Mouse (Mus musculus) midbrain, embryonic 16.5 days (tissue): Measurements from ENCODE around the gene Phtf2. TPM values are rescaled to one million over a fixed set of nuclear protein-coding genes. Genes with fewer than 3 reads are reported as not detected.
"Not testable (repeated sequence)": the region's sequence is repeated elsewhere in the genome, so short reads cannot be mapped to it uniquely, and the experiment has no call there.

Experiments used
- ATAC-seq: fragments of 200-750 bp; cut with Nextera tagmentation; 2 replicates; pipeline ENCODE4 v1.8.0; 2017; ENCODE audit warnings: moderate TSS enrichment
- H3K27ac ChIP-seq: fragments of 300-500 bp; sonication (generic); 2 replicates; pipeline ENCODE4 v1.5.1; 2014; ENCODE audit warnings: mild to moderate bottlenecking, low read length, mixed read lengths
- H3K27me3 ChIP-seq: fragments of 300-500 bp; sonication (generic); 2 replicates; pipeline ENCODE4 v1.6.1; 2014; ENCODE audit warnings: low read depth, low read length, mixed read lengths; ENCODE audit not compliant: control insufficient read depth, insufficient read depth
- H3K36me3 ChIP-seq: fragments of 300-500 bp; sonication (generic); 2 replicates; pipeline ENCODE4 v1.6.1; 2014; ENCODE audit warnings: mild to moderate bottlenecking, low read length, moderate library complexity, mixed read lengths; ENCODE audit not compliant: control insufficient read depth, insufficient read depth
- H3K4me1 ChIP-seq: fragments of 300-500 bp; sonication (generic); 2 replicates; pipeline ENCODE4 v1.6.1; 2014; ENCODE audit warnings: mild to moderate bottlenecking, low read length, mixed read lengths; ENCODE audit not compliant: control insufficient read depth, insufficient read depth
- H3K4me2 ChIP-seq: fragments of 300-500 bp; sonication (generic); 2 replicates; pipeline ENCODE4 v1.6.1; 2014; ENCODE audit warnings: mild to moderate bottlenecking, low read length, mixed read lengths
- H3K4me3 ChIP-seq: fragments of 300-500 bp; sonication (generic); 2 replicates; pipeline ENCODE4 v1.5.1; 2014; ENCODE audit warnings: low read depth, mild to moderate bottlenecking, low read length, moderate library complexity, mixed read lengths
- H3K9ac ChIP-seq: fragments of 300-500 bp; sonication (generic); 2 replicates; pipeline ENCODE4 v1.6.1; 2014; ENCODE audit warnings: low read depth, low read length, mixed read lengths
- H3K9me3 ChIP-seq: fragments of 300-500 bp; sonication (generic); replicated peaks from 2 replicates; pipeline ENCODE4 v1.6.1; 2014; ENCODE audit warnings: mild to moderate bottlenecking, low read length, mixed read lengths; ENCODE audit not compliant: control insufficient read depth, poor library complexity, severe bottlenecking
- WGBS: fragments of 180-500 bp; shearing (Covaris S2); extraction: QIAGEN DNeasy Blood & Tissue Kit; methylation state at CpG from one replicate; pipeline ENCODE4 v1.1.7; 2014; 5-methylcytosine and 5-hydroxymethylcytosine counted together
- polyA plus RNA-seq: library from polyadenylated mRNA; unstranded; fragments of >200 nt; fragmentation: Nextera tagmentation; extraction: Ambion mirVana; gene quantifications from 2 replicates; pipeline ENCODE4 v1.2.1, GENCODE M21; 2015

Gene Phtf2
- polyA plus RNA-seq, 1 experiment from 2014 or later, result 27.6 TPM

- WGBS, result 36% methylated on average over 4 of the region's 4 CpGs
- ATAC-seq, result 0 out of 2 replicates have a peak, but pooled peaks have one; percentile 22
- H3K27me3 ChIP-seq, result no peaks in the 10 kb centered on the region
- no peaks in the 10 kb centered on the region for H3K36me3 ChIP-seq
- H3K27ac ChIP-seq, result no peak overlapping the region
- H3K9me3 ChIP-seq, result no peaks in the 10 kb centered on the region
- no peak overlapping the region for H3K9ac ChIP-seq
- peaks cover 12% of the 10 kb centered on the region for H3K4me1 ChIP-seq
- no peak overlapping the region for H3K4me3 ChIP-seq
- H3K4me2 ChIP-seq, result no peak overlapping the region
Observed at GRCm38 (mm10) chr5:20748142-20748541, 133.8 kb downstream of the Phtf2 start.

GRCm38 (mm10) chr5:20741936-20742335 is 140.0 kb downstream of the Phtf2 start:
- ATAC-seq, result no peak
- Histone ChIP-seq H3K4me1 (no peaks in the 10 kb centered on the region), H3K9me3 (no peaks in the 10 kb centered on the region), H3K27ac (no peak overlapping the region), H3K27me3 (no peaks in the 10 kb centered on the region), H3K9ac (no peak overlapping the region), H3K4me2 (no peak overlapping the region), H3K4me3 (no peak overlapping the region), H3K36me3 (no peaks in the 10 kb centered on the region)
- WGBS, result 85% methylated on average over 8 of the region's 8 CpGs

DNA sequence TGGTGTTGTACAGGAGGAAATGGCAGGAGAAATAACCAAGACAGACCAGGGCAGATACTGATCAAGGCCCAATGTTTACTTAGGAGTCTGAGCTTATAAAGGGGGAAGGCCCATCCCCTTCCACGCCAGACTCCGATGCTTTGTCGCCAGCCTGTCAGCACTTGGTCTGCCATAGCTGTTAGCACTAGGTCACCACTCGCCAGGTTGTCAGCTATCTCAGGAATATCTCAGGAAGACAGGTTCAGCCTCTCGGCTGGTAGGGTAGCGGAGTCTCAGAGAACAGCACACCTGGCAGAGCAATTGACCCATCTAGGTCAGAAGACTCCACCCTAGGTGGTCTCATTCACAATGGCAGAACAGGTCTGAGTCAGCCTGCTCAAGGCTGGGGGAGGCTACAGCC is 140.7 kb downstream of the Phtf2 start:
- no peak for ATAC-seq
- no peaks in the 10 kb centered on the region for H3K4me1 ChIP-seq
- no peaks in the 10 kb centered on the region for H3K9me3 ChIP-seq
- no peak overlapping the region for H3K4me3 ChIP-seq
- no peaks in the 10 kb centered on the region for H3K27me3 ChIP-seq
- no peak overlapping the region for H3K27ac ChIP-seq
- H3K36me3 ChIP-seq, result no peaks in the 10 kb centered on the region
- WGBS, result 90% methylated on average over 6 of the region's 6 CpGs
- no peak overlapping the region for H3K9ac ChIP-seq
- no peak overlapping the region for H3K4me2 ChIP-seq

DNA sequence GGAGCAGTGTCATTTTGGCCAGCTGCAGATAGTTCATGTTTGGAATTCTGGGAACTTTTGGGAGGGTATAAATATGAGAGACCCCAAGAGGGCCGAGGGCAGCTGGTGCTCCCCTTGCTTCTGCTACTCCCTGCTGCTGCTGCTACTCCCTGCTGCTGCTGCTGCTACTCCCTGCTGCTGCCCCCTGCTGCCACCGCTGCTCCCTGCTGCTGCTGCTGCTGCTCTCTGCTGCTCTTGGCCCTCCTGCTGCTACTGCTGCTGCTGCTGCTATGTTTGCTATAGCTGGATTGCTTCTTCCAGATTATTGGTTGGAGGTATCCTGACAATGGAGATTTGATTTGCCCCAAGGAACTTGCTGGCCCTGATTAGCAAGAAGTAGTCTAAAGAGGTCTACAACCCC is 143.1 kb downstream of the Phtf2 start:
- H3K4me1 ChIP-seq, result no peaks in the 10 kb centered on the region
- no peak overlapping the region for H3K4me3 ChIP-seq
- no peaks in the 10 kb centered on the region for H3K36me3 ChIP-seq
- no peaks in the 10 kb centered on the region for H3K9me3 ChIP-seq
- H3K27ac ChIP-seq, result no peak overlapping the region
- H3K4me2 ChIP-seq, result no peak overlapping the region
- H3K9ac ChIP-seq, result no peak overlapping the region
- WGBS, result 61% methylated on average over 2 of the region's 2 CpGs
- H3K27me3 ChIP-seq, result no peaks in the 10 kb centered on the region
- ATAC-seq, result no peak

DNA sequence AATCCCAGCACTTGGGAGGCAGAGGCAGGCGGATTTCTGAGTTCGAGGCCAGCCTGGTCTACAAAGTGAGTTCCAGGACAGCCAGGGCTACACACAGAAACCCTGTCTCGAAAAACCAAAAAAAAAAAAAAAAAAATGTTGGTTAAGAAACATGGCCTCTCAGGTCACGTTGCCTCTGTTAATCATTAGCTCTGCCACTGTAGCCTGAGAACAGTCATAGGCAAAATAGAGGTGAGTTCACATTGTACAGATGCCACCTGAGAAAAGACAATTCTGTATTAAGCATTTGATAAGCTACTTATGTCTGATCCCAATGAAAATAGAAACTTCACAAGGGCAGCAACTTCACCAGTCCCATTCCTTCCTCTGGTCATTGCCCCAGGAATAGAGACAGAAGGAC is 158.7 kb downstream of the Phtf2 start:
- H3K27me3 ChIP-seq, H3K27ac ChIP-seq, H3K9me3 ChIP-seq, ATAC-seq, H3K4me3 ChIP-seq, H3K4me1 ChIP-seq, H3K36me3 ChIP-seq, H3K4me2 ChIP-seq, H3K9ac ChIP-seq: not testable (repeated sequence)
- 89% methylated on average over 4 of the region's 4 CpGs for WGBS

DNA sequence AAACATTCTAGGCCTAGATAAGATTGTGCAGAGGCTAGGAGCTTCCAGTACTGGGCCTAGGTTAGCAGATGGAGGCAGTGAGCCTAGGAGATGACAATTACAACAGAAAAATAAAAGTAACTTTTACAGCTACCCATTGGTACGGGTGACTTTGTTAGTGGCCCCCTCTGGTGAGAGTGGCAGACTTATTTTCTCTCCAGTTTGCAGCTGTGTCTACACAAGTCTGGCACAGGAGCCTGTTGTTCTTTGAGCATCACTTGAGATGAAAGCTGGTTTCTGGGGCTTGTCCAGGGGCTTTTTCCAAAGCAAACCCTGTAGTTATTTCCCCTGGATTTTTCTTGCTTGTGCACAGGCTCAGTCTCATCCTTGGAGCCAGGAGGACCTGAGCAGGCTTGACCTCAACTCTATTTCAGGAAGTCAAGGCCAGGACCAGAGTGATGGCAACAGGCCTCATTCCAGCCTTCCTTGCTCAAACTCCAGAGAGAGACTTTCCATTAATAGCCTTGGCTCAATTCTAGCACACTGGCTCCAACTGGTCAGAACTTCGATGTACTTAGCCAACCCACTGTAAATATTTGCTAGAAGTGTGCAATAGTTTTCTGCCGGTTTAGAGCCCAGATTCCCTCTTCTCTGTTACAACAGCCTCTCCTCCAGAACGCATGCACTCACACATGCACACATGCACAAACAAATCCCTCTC is 161.6 kb downstream of the Phtf2 start:
- H3K36me3 ChIP-seq, result no peaks in the 10 kb centered on the region
- H3K9ac ChIP-seq, result no peak overlapping the region
- no peak overlapping the region for H3K4me3 ChIP-seq
- H3K4me1 ChIP-seq, result no peaks in the 10 kb centered on the region
- peak; percentile 28; the same call in 1 of the 2 replicates for ATAC-seq
- H3K4me2 ChIP-seq, result no peak overlapping the region
- no peak overlapping the region for H3K27ac ChIP-seq
- H3K9me3 ChIP-seq, result no peaks in the 10 kb centered on the region
- H3K27me3 ChIP-seq, result no peaks in the 10 kb centered on the region
- WGBS, result 85% methylated on average over 4 of the region's 4 CpGs

DNA sequence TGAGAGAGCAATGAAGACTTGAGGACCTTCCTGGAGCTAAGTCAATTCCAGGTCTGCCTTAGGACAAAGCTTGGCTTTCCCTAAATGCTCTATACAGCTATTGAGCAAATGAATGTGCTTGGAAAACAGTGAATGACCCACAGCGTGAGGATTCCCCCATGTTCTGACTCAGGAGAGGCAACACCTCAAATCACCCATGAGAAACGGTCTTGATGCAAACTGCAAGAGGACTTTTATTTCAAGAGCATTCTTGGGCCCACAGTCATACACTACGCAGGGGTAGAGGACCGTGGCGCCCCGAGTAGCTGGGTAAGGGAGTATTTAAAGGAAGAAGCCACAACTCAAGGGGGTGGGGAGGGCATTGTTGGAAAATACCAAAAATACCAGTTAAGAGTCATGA is 165.9 kb downstream of the Phtf2 start:
- not testable (repeated sequence) for H3K27me3 ChIP-seq, H3K36me3 ChIP-seq, H3K4me3 ChIP-seq, H3K27ac ChIP-seq, H3K9me3 ChIP-seq, H3K4me2 ChIP-seq, H3K9ac ChIP-seq, ATAC-seq, H3K4me1 ChIP-seq
- 89% methylated on average over 6 of the region's 6 CpGs for WGBS

GRCm38 (mm10) chr5:20714619-20715018 is 167.3 kb downstream of the Phtf2 start:
- H3K4me1 ChIP-seq, H3K4me2 ChIP-seq, H3K27ac ChIP-seq, H3K9ac ChIP-seq, H3K9me3 ChIP-seq, H3K36me3 ChIP-seq, H3K27me3 ChIP-seq, H3K4me3 ChIP-seq, ATAC-seq: not testable (repeated sequence)
- 87% methylated on average over 1 of the region's 1 CpGs for WGBS

DNA sequence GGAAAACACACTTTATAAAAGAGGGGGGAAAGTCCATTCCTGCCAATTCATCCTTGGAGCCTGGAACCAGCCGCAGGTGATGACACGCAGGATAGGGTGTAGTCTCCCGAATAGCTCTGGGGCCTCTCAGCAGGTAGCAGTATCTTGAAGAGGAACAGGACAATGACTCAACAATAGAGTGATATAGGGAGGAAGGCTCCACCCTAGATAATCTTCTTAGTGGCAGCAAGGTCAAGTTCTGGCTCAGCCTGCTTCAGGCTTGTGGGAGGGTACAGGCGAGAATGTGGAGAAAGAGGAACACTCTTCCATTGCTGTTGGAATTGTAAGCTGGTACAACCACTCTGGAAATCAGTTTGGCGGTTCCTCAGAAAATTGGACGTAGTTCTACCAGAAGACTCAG is 171.1 kb downstream of the Phtf2 start:
- WGBS, result 84% methylated on average over 6 of the region's 6 CpGs

More for the DNA sequence above, 171.1 kb downstream of the Phtf2 start:
- not testable (repeated sequence) for H3K4me1 ChIP-seq, H3K9me3 ChIP-seq, ATAC-seq, H3K36me3 ChIP-seq, H3K4me2 ChIP-seq, H3K27me3 ChIP-seq, H3K4me3 ChIP-seq, H3K9ac ChIP-seq, H3K27ac ChIP-seq
